Mouse (Mus musculus) liver, embryonic 14.5 days (tissue): Measurements from ENCODE around the gene Fam124b. TPM values are rescaled to one million over a fixed set of nuclear protein-coding genes. Genes with fewer than 3 reads are reported as not detected.

Source experiments
- ATAC-seq: fragments of 200-750 bp; cut with Nextera tagmentation; 2 replicates; pipeline ENCODE4 v1.8.0; 2017; ENCODE audit warnings: moderate number of reproducible peaks, mild to moderate bottlenecking, moderate library complexity; ENCODE audit not compliant: insufficient read depth
- DNase-seq, 3 experiments: peaks; one replicate each; pipeline ENCODE4 v3.0.0-alpha.2; 2012 to 2013; ENCODE audit warnings: low read depth in 3 of 3, low spot score in 3 of 3
- H3K27ac ChIP-seq: fragments of 300-500 bp; sonication (generic); 2 replicates; pipeline ENCODE4 v1.5.1; 2014; ENCODE audit warnings: moderate library complexity, mild to moderate bottlenecking, control low read depth, inconsistent platforms
- H3K27me3 ChIP-seq: fragments of 300-500 bp; sonication (generic); 2 replicates; pipeline ENCODE4 v1.6.1; 2014; ENCODE audit warnings: mild to moderate bottlenecking, low read length, moderate library complexity; ENCODE audit not compliant: control insufficient read depth, insufficient read depth
- H3K36me3 ChIP-seq: fragments of 300-500 bp; sonication (generic); replicated peaks from 2 replicates; pipeline ENCODE4 v1.6.1; 2014; ENCODE audit warnings: low read depth; ENCODE audit not compliant: control insufficient read depth, insufficient read depth
- H3K4me1 ChIP-seq, 2 experiments: fragments of 200-500 bp in 1 of 2; fragments of 300-500 bp in 1 of 2; sonication (generic) in 1 of 2; replicated peaks; 2 replicates each; pipeline ENCODE4 v1.6.1; 2012 to 2014; ENCODE audit warnings: antibody characterized with exemption in 1 of 2, inconsistent platforms in 1 of 2, low read length in 1 of 2; ENCODE audit not compliant: control insufficient read depth in 2 of 2, insufficient read depth in 2 of 2
- H3K4me2 ChIP-seq: fragments of 300-500 bp; sonication (generic); 2 replicates; pipeline ENCODE4 v1.6.1; 2014; ENCODE audit warnings: low read depth, mild to moderate bottlenecking, control low read depth, moderate library complexity
- H3K4me3 ChIP-seq, 2 experiments: fragments of 200-500 bp in 1 of 2; fragments of 300-500 bp in 1 of 2; sonication (generic) in 1 of 2; 2 replicates each; pipeline ENCODE4 v1.5.1; 2012 to 2014; ENCODE audit warnings: low read depth in 2 of 2, low read length in 2 of 2, mild to moderate bottlenecking in 2 of 2, control low read depth in 1 of 2, inconsistent platforms in 1 of 2, moderate library complexity in 1 of 2; ENCODE audit not compliant: insufficient read depth in 1 of 2
- H3K9ac ChIP-seq: fragments of 300-500 bp; sonication (generic); replicated peaks from 2 replicates; pipeline ENCODE4 v1.6.1; 2014; ENCODE audit warnings: mild to moderate bottlenecking, control low read depth, moderate library complexity
- H3K9me3 ChIP-seq: fragments of 300-500 bp; sonication (generic); 2 replicates; pipeline ENCODE4 v1.6.1; 2016; ENCODE audit warnings: low read length, mixed read lengths; ENCODE audit not compliant: control insufficient read depth
- CTCF ChIP-seq: IDR thresholded peaks from 2 replicates; pipeline ENCODE4 v1.5.1; 2016; ENCODE audit warnings: antibody characterized with exemption, low read depth, control low read depth
- EP300 ChIP-seq: IDR thresholded peaks from 2 replicates; pipeline ENCODE4 v1.6.1; 2016; ENCODE audit warnings: antibody characterized with exemption, low read depth
- WGBS: fragments of 180-500 bp; shearing (Covaris S2); extraction: QIAGEN DNeasy Blood & Tissue Kit; methylation state at CpG from one replicate; pipeline ENCODE4 v1.1.7; 2014; ENCODE audit not compliant: insufficient replicate concordance; 5-methylcytosine and 5-hydroxymethylcytosine counted together
- polyA plus RNA-seq, 2 experiments: library from polyadenylated mRNA; depleted of rRNA in 1 of 2; stranded (reverse) in 1 of 2; unstranded in 1 of 2; fragments of >200 nt; fragmentation: Nextera tagmentation in 1 of 2; extraction: Ambion mirVana in 1 of 2; gene quantifications; 2 replicates each; pipeline versions ENCODE4 v1.2.1 to v1.2.3; 2012 to 2014

Gene Fam124b
- polyA plus RNA-seq, 2 experiments, result not detected

- Histone ChIP-seq H3K36me3 (no peaks in the 10 kb centered on the region), H3K27ac (no peak overlapping the region), H3K4me1 (no peaks in the 10 kb centered on the region), H3K9ac (no peak overlapping the region), H3K4me3 (no peak overlapping the region), H3K27me3 (no peaks in the 10 kb centered on the region), H3K9me3 (no peaks in the 10 kb centered on the region), H3K4me2 (no peak overlapping the region)
- DNase-seq (no peak), ATAC-seq (no peak)
- TF ChIP-seq EP300 (no peak), CTCF (no peak)
- WGBS, result 16% methylated on average over 9 of the region's 9 CpGs
Observed at GRCm38 (mm10) chr1:80213826-80214225, 4.4 kb downstream of the Fam124b start.

GRCm38 (mm10) chr1:80213146-80213545, 5.1 kb downstream of the Fam124b start:
- H3K36me3 ChIP-seq, result no peaks in the 10 kb centered on the region
- ATAC-seq (no peak), DNase-seq (no peak)
- no peak overlapping the region for H3K4me2 ChIP-seq
- no peak for TF ChIP-seq EP300
- no peak for TF ChIP-seq CTCF
- H3K27me3 ChIP-seq, result no peaks in the 10 kb centered on the region
- WGBS, result 56% methylated on average over 10 of the region's 10 CpGs
- no peak overlapping the region for H3K9ac ChIP-seq
- no peaks in the 10 kb centered on the region for H3K9me3 ChIP-seq
- H3K4me3 ChIP-seq, result no peak overlapping the region
- no peak overlapping the region for H3K27ac ChIP-seq
- H3K4me1 ChIP-seq, result no peaks in the 10 kb centered on the region

GRCm38 (mm10) chr1:80202314-80202713, 16.0 kb downstream of the Fam124b start:
- Histone ChIP-seq H3K4me3 (no peak overlapping the region), H3K9me3 (no peaks in the 10 kb centered on the region), H3K36me3 (no peaks in the 10 kb centered on the region), H3K9ac (no peak overlapping the region), H3K4me1 (no peaks in the 10 kb centered on the region), H3K27ac (no peak overlapping the region), H3K4me2 (no peak overlapping the region), H3K27me3 (no peaks in the 10 kb centered on the region)
- TF ChIP-seq EP300 (no peak), CTCF (no peak)
- DNase-seq, result no peak
- WGBS, result 49% methylated on average over 3 of the region's 3 CpGs
- no peak for ATAC-seq

GRCm38 (mm10) chr1:80192837-80193236, 25.4 kb downstream of the Fam124b start:
- no peak for ATAC-seq
- Histone ChIP-seq H3K9me3 (no peaks in the 10 kb centered on the region), H3K9ac (no peak overlapping the region), H3K4me1 (no peaks in the 10 kb centered on the region), H3K27me3 (no peaks in the 10 kb centered on the region), H3K27ac (no peak overlapping the region), H3K36me3 (no peaks in the 10 kb centered on the region), H3K4me3 (no peak overlapping the region), H3K4me2 (no peak overlapping the region)
- DNase-seq, result no peak
- TF ChIP-seq CTCF (no peak), EP300 (no peak)
- WGBS, result 72% methylated on average over 8 of the region's 8 CpGs

GRCm38 (mm10) chr1:80181414-80181805, 36.9 kb downstream of the Fam124b start:
- DNase-seq (no peak), ATAC-seq (no peak)
- Histone ChIP-seq H3K27me3 (no peaks in the 10 kb centered on the region), H3K27ac (no peak overlapping the region), H3K4me1 (no peaks in the 10 kb centered on the region), H3K9me3 (no peaks in the 10 kb centered on the region), H3K4me3 (no peak overlapping the region), H3K9ac (no peak overlapping the region), H3K4me2 (no peak overlapping the region), H3K36me3 (no peaks in the 10 kb centered on the region)
- TF ChIP-seq CTCF (no peak), EP300 (no peak)
- 39% methylated on average over 3 of the region's 3 CpGs for WGBS
